Mouse (Mus musculus): ENCODE data around the gene Snx18.

GRCm38 (mm10) chr13:113566411-113566810, 52.0 kb downstream of the Snx18 start:
- TF ChIP-seq ZNF384 (IDR thresholded peaks at IDR 0.05; ENCODE audit: low read depth, low read length) (no peak), HCFC1 (IDR thresholded peaks at IDR 0.05; ENCODE audit: borderline replicate concordance, insufficient read depth, low read length) (no peak)

Data from ES-E14 (cell line).